8 mouse cellular contexts compared by ENCODE assay signal in genomic region chr10:5195288-5195687, GRCm38 (mm10).
A peak's percentile ranks its signal among the peaks of the same experiment; 100 is the strongest.
DNase-seq lines count a peak whose midpoint lies in the region; ATAC-seq and TF ChIP-seq lines count a peak whose summit lies in the region.

No protein-coding gene starts in this region.

- H3K27ac ChIP-seq in heart, embryonic 12.5 days (ENCODE audit: poor library complexity, severe bottlenecking), result no peak overlapping the region; the same call in 1 of the 2 replicates
- H3K27ac ChIP-seq in CH12.LX (ENCODE audit: insufficient read depth, low read depth), result no peak overlapping the region
- no peak overlapping the region for H3K27ac ChIP-seq in liver, embryonic 14.5 days

- 59% methylated on average over 5 of the region's 5 CpGs for WGBS in heart, embryonic 12.5 days
- WGBS in liver, embryonic 14.5 days (ENCODE audit: insufficient replicate concordance), result 45% methylated on average over 5 of the region's 5 CpGs

- dilution Hi-C loops in CH12.LX (cut with MboI; ENCODE audit: extremely low pct_ligation_motif_present, extremely low pct_unique_long_range_greater_than_20kb, low sequenced_read_pairs), result no loop called here

- peaks cover 14% of the 10 kb centered on the region for H3K36me3 ChIP-seq in heart, embryonic 12.5 days
- peaks cover 0 to 10% of the 10 kb centered on the region in 2 experiments for H3K36me3 ChIP-seq in CH12.LX (replicated peaks in 1 of 2; ENCODE audit: control insufficient read depth in 1 of 2, insufficient read depth in 1 of 2, low read length in 1 of 2)
- H3K36me3 ChIP-seq in liver, embryonic 14.5 days (replicated peaks; ENCODE audit: control insufficient read depth, insufficient read depth, low read depth), result no peaks in the 10 kb centered on the region

- no peak for TF ChIP-seq RAD21 in CH12.LX (IDR thresholded peaks at IDR 0.05; ENCODE audit: low read depth, low read length)

- no peak overlapping the region for H3K9ac ChIP-seq in heart, embryonic 12.5 days
- no peak overlapping the region; the same call in 1 of the 2 replicates for H3K9ac ChIP-seq in CH12.LX (ENCODE audit: insufficient read depth, low read depth)
- H3K9ac ChIP-seq in liver, embryonic 14.5 days (replicated peaks), result no peak overlapping the region

- no peak for TF ChIP-seq POLR2A in CH12.LX (IDR thresholded peaks at IDR 0.05; ENCODE audit: low read depth, low read length)

- TF ChIP-seq CTCF in CH12.LX (conservative IDR thresholded peaks at IDR 0.05 in 1 of 2, IDR thresholded peaks at IDR 0.05 in 1 of 2; ENCODE audit: low read depth in 2 of 2, low read length in 2 of 2), result no peak
- TF ChIP-seq CTCF in liver, embryonic 14.5 days (IDR thresholded peaks at IDR 0.05; ENCODE audit: low read depth), result no peak

- no peak overlapping the region for H3K4me3 ChIP-seq in heart, embryonic 12.5 days
- H3K4me3 ChIP-seq in CH12.LX (replicated peaks in 1 of 3; ENCODE audit: low read depth in 2 of 3, low read length in 2 of 3, poor library complexity in 1 of 3), result no peak overlapping the region
- peak overlapping the region in 1 of 2 experiments; percentile 71; a peak in 2 of 4 replicates for H3K4me3 ChIP-seq in liver, embryonic 14.5 days (ENCODE audit: insufficient read depth in 1 of 2, low read depth in 2 of 2, low read length in 2 of 2)

- no peak for DNase-seq in heart, postnatal 10 days
- no peak for DNase-seq in CH12.LX (ENCODE audit: extremely low read depth)
- DNase-seq in liver, embryonic 14.5 days (ENCODE audit: low read depth in 3 of 3, low spot score in 3 of 3), result no peak
- DNase-seq in adrenal gland, adult 8-10 months, result no peak
- DNase-seq in layer of hippocampus, adult 8-10 months (ENCODE audit: low spot score in 2 of 2), result no peak
- DNase-seq in left cerebral cortex, postnatal 14 days (ENCODE audit: low spot score in 2 of 2), result no peak

- no peaks in the 10 kb centered on the region for H3K27me3 ChIP-seq in heart, embryonic 12.5 days (replicated peaks)
- no peaks in the 10 kb centered on the region for H3K27me3 ChIP-seq in CH12.LX (replicated peaks)
- H3K27me3 ChIP-seq in liver, embryonic 14.5 days (ENCODE audit: control insufficient read depth, insufficient read depth, low read length), result no peaks in the 10 kb centered on the region

- intact Hi-C loops in heart, postnatal 10 days (cut with DNase I), result no loop called here
- intact Hi-C loops in left cerebral cortex, postnatal 14 days (cut with DNase I), result no loop called here

- peak overlapping the region; percentile 79; the same call in 1 of the 2 replicates for H3K4me2 ChIP-seq in heart, embryonic 12.5 days
- H3K4me2 ChIP-seq in CH12.LX (ENCODE audit: insufficient read depth, low read depth, poor library complexity, severe bottlenecking), result peak overlapping the region; percentile 38; the same call in 1 of the 2 replicates
- H3K4me2 ChIP-seq in liver, embryonic 14.5 days (ENCODE audit: low read depth), result peak overlapping the region; percentile 75

- TF ChIP-seq EP300 in CH12.LX (IDR thresholded peaks at IDR 0.05; ENCODE audit: low read length), result no peak
- no peak for TF ChIP-seq EP300 in liver, embryonic 14.5 days (IDR thresholded peaks at IDR 0.05; ENCODE audit: low read depth)

- no peak for ATAC-seq in heart, embryonic 12.5 days (ENCODE audit: insufficient number of reproducible peaks, low FRiP score)
- peak; percentile 60 for ATAC-seq in erythroid progenitor cell, adult 5-6 weeks (replicated peaks; ENCODE audit: low FRiP score, poor library complexity, severe bottlenecking)
- ATAC-seq in liver, embryonic 14.5 days (ENCODE audit: insufficient read depth), result peak; percentile 22; the same call in 1 of the 2 replicates

- in situ Hi-C loops in CH12.LX (cut with MboI; ENCODE audit: low pct_ligation_motif_present, low pct_unique_long_range_greater_than_20kb, low sequenced_read_pairs), result no loop called here

- H3K79me2 ChIP-seq in CH12.LX (replicated peaks; ENCODE audit: control insufficient read depth, extremely low read depth, insufficient read depth, poor library complexity, severe bottlenecking), result no peaks in the 10 kb centered on the region

- H3K9me3 ChIP-seq in heart, embryonic 12.5 days (replicated peaks), result no peaks in the 10 kb centered on the region
- no peaks in the 10 kb centered on the region for H3K9me3 ChIP-seq in CH12.LX (replicated peaks; ENCODE audit: low read length)
- no peaks in the 10 kb centered on the region for H3K9me3 ChIP-seq in liver, embryonic 14.5 days (ENCODE audit: control insufficient read depth, low read length)

- no peaks in the 10 kb centered on the region; the same call in 1 of the 2 replicates for H3K4me1 ChIP-seq in heart, embryonic 12.5 days (replicated peaks)
- H3K4me1 ChIP-seq in CH12.LX (ENCODE audit: control insufficient read depth in 1 of 2, insufficient read depth in 2 of 2), result peaks cover 0 to 21% of the 10 kb centered on the region in 2 experiments; a peak in 2 of 4 replicates
- H3K4me1 ChIP-seq in liver, embryonic 14.5 days (replicated peaks; ENCODE audit: control insufficient read depth in 2 of 2, insufficient read depth in 2 of 2, low read length in 1 of 2), result peaks cover 6 to 7% of the 10 kb centered on the region in 2 experiments

TF ChIP-seq in CH12.LX, 34 proteins besides CTCF, POLR2A, EP300 and RAD21:
- TF ChIP-seq BHLHE40 (IDR thresholded peaks at IDR 0.05; ENCODE audit: low read depth, low read length) (no peak), RCOR1 (conservative IDR thresholded peaks at IDR 0.05; ENCODE audit: low read depth, low read length) (no peak)
